Mouse (Mus musculus) 416B (cell line): Measurements from ENCODE around the gene Gata2.
A peak's percentile ranks its signal among the peaks of the same experiment; 100 is the strongest.

ENCODE experiments used
- DNase-seq: peaks from one replicate; pipeline ENCODE4 v3.0.0; 2011; ENCODE audit warnings: low read depth

Gene Gata2

GRCm38 (mm10) chr6:88208321-88208720 is 14.6 kb downstream of the Gata2 start:
- no peak for DNase-seq

- no peak for DNase-seq
These were observed 15.8 kb downstream of the Gata2 start for GRCm38 (mm10) chr6:88209453-88209852.

- no peak for DNase-seq
These were observed 16.5 kb downstream of the Gata2 start for GRCm38 (mm10) chr6:88210182-88210581.

GRCm38 (mm10) chr6:88215797-88216196 is 22.1 kb downstream of the Gata2 start:
- no peak for DNase-seq

- DNase-seq, result no peak
These were observed 22.5 kb downstream of the Gata2 start for GRCm38 (mm10) chr6:88216199-88216598.

GRCm38 (mm10) chr6:88219094-88219493 is 25.4 kb downstream of the Gata2 start:
- no peak for DNase-seq

GRCm38 (mm10) chr6:88221968-88222367 is 28.3 kb downstream of the Gata2 start, which contains the start of gene Dnajb8:
Dnajb8 (plus strand) TSS chr6:88222268.
- DNase-seq, result no peak

- DNase-seq, result no peak
These were observed 32.9 kb downstream of the Gata2 start for GRCm38 (mm10) chr6:88226570-88226994.

GRCm38 (mm10) chr6:88227537-88227936 is 33.8 kb downstream of the Gata2 start:
- DNase-seq, result no peak

GRCm38 (mm10) chr6:88229221-88229620 is 35.5 kb downstream of the Gata2 start:
- DNase-seq, result peak; percentile 90

GRCm38 (mm10) chr6:88231821-88232220 is 38.1 kb downstream of the Gata2 start:
- no peak for DNase-seq

- DNase-seq, result no peak
These were observed 38.5 kb downstream of the Gata2 start for GRCm38 (mm10) chr6:88232221-88232620.

- DNase-seq, result no peak
These were observed 40.3 kb downstream of the Gata2 start for GRCm38 (mm10) chr6:88233996-88234395.

- no peak for DNase-seq
These were observed 41.8 kb downstream of the Gata2 start for GRCm38 (mm10) chr6:88235461-88235860.

- DNase-seq, result no peak
These were observed 42.3 kb downstream of the Gata2 start for GRCm38 (mm10) chr6:88235983-88236382.

GRCm38 (mm10) chr6:88236513-88236912 is 42.8 kb downstream of the Gata2 start:
- DNase-seq, result no peak

GRCm38 (mm10) chr6:88242604-88243003 is 48.9 kb downstream of the Gata2 start:
- DNase-seq, result no peak

GRCm38 (mm10) chr6:88249231-88249630 is 55.5 kb downstream of the Gata2 start:
- DNase-seq, result no peak

- DNase-seq, result no peak
These were observed 57.7 kb downstream of the Gata2 start for GRCm38 (mm10) chr6:88251396-88251795.

GRCm38 (mm10) chr6:88251798-88252478 is 58.2 kb downstream of the Gata2 start:
- DNase-seq, result peak; percentile 76

- DNase-seq, result peak; percentile 96
These were observed 60.4 kb downstream of the Gata2 start for GRCm38 (mm10) chr6:88254082-88254481.

- DNase-seq, result peak; percentile 26
These were observed 61.7 kb downstream of the Gata2 start for GRCm38 (mm10) chr6:88255435-88255834.
